Mouse (Mus musculus) cerebellum, adult 2 months (tissue): ENCODE measurements around the gene Gzmc.

Experiments
- CTCF ChIP-seq: fragments of 200-500 bp; IDR thresholded peaks from 2 replicates; pipeline ENCODE4 v1.5.1; 2011; ENCODE audit warnings: low read depth, mild to moderate bottlenecking, control low read depth, low read length, moderate library complexity, borderline replicate concordance; ENCODE audit not compliant: insufficient read depth
- POLR2A ChIP-seq: fragments of 200-500 bp; IDR thresholded peaks from 2 replicates; pipeline ENCODE4 v1.6.1; 2011; ENCODE audit warnings: low read length, control low read depth, borderline replicate concordance; ENCODE audit not compliant: insufficient read depth

DNA sequence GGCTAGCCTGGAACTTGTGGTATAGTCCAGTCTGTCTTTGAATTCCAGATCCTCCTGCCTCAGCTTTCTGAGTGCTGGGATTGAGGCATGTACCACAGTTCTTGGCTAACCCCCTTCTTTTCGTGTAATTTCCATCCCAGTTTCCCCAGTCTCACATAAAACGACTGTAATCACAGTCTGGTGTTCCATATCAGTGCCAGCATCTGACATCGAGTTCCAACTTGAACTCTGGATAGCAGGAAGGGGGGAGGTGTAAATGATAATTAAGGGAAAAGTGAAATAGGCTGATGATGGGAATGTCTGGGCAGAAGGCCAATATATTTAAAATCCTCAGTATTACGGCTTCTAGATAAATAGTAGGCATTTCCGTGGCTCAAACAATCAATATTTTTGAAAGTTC is 46.6 kb upstream of the Gzmc start:
- TF ChIP-seq CTCF: no peak
- TF ChIP-seq POLR2A: no peak
